Mouse (Mus musculus) testis, postnatal 10 days (tissue): Measurements from ENCODE around the gene Prlh.

Source experiments
- DNase-seq: peaks from one replicate; pipeline ENCODE4 v3.0.0; 2021; ENCODE audit warnings: low spot score

The Prlh gene

GRCm38 (mm10) chr1:91001101-91001500, 48.2 kb downstream of the Prlh start:
- peak; percentile 27 for DNase-seq

DNA sequence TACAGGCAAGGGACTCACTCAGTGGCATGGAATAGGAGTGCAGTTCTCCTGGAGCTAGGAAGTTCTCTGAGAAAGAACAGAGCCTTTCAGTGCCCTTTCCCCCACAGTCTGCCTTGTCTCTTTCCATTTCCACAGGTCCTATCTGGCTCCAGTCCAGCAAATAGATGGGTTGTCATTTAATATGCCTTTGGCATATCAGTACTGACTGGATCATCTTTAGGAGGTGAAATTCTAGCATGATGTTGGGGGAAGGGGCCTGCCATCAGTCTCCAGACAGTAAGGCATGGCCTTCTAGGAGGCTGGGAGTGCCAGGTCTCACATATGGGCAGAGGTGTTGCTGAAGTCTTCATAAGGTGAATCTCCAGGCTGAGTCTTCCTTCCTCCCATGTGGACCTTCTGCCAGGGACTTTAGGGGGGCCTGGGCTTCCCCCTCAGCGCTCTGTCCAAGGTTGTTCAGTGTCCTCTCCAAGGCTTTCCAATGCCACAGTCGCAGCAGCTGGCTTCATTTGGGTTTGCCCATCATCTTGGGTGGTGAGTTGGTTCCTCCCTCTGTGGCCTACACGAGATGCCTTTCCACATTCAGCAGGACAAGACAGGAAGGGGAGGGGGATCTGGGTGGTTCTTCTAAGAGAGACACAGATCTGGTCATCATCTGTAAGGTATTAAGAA, 49.1 kb downstream of the Prlh start:
- peak; percentile 27 for DNase-seq

GRCm38 (mm10) chr1:91002641-91003040, 49.7 kb downstream of the Prlh start:
- DNase-seq: no peak
